Mouse (Mus musculus) adrenal gland, postnatal 25 days (tissue): ENCODE measurements around the gene Sprr2d. TPM values are rescaled to one million over a fixed set of nuclear protein-coding genes. Genes with fewer than 3 reads are reported as not detected.

Source experiments
- DNase-seq: peaks from one replicate; pipeline ENCODE4 v3.0.0; 2021; ENCODE audit warnings: mixed read lengths
- long read RNA-seq: library from polyadenylated mRNA; stranded (forward); transcript quantifications from one replicate; pipeline ENCODE4 v2.0.0, GENCODE M21; 2021
- total RNA-seq: library from RNA; stranded (reverse); gene quantifications from 2 replicates; pipeline ENCODE4 v1.2.3, GENCODE M21; 2021

The Sprr2d gene
- not detected in 2 replicates for total RNA-seq
- long read RNA-seq, result 0 reads

- no peak for DNase-seq
Observed at GRCm38 (mm10) chr3:92338840-92339239, at the start of gene Sprr2d. TSS of gene Sprr2d (plus strand) at chr3:92339140.

- DNase-seq, result no peak
Observed at GRCm38 (mm10) chr3:92307406-92307805, 31.5 kb upstream of the Sprr2d start.

DNA sequence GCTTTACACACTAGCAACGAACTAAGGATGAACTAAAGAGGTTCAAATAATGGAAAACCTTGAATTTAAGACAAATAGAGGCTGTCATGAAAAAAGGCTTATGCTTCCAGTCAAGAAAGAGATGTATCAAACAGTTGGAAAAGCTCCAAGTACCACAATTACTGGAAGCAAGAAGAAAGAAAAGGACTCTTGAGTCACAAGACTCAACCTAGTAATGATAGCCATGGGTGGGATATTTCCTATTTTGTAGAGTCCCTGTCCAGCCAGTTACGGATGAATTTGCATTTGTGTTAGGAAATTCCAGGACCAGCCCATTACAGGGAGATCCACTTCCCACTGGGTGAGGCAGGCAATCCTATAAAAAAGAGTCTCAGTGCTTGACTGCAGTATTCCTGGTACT, 22.6 kb upstream of the Sprr2d start, which contains the start of gene Sprr2b:
Sprr2b (plus strand) TSS at position 301 of the 400 bp plus-strand sequence.
- DNase-seq, result no peak

DNA sequence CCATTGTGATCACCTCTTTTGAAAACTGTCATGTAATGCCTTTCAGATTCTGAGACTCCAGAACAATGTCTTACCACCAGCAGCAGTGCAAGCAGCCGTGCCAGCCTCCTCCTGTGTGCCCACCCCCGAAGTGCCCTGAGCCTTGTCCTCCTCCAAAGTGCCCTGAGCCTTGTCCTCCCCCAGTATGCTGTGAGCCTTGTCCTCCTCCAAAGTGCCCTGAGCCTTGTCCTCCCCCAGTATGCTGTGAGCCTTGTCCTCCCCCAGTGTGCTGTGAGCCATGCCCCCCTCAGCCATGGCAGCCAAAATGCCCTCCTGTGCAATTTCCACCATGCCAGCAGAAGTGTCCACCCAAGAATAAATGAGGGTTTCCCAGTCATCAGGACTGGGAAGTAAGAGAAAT, 21.6 kb upstream of the Sprr2d start:
- DNase-seq, result no peak

- DNase-seq, result no peak
Observed at GRCm38 (mm10) chr3:92336278-92336677, 2.7 kb upstream of the Sprr2d start.

DNA sequence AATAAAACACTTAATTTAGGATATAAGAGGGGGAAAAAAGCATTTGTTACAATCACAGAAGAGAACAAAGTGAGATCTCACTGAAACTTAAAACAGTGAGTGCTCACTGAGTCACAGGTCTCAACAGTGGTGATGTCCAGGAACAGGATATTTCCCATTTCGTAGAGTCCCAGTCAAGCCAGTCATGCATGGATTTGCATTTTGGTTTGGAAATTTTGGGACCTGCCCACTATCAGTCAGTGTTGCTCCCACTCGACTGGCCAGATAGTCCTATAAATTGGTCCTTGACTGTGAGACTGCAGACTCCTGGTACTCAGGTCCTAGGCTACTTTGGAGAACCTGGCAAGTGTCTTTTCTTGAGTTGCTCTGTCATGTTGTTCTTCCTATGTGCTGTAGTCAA, 12.9 kb downstream of the Sprr2d start, which contains the start of gene Sprr2e:
Sprr2e (plus strand) TSS at position 301 of the 400 bp plus-strand sequence.
- no peak for DNase-seq

DNA sequence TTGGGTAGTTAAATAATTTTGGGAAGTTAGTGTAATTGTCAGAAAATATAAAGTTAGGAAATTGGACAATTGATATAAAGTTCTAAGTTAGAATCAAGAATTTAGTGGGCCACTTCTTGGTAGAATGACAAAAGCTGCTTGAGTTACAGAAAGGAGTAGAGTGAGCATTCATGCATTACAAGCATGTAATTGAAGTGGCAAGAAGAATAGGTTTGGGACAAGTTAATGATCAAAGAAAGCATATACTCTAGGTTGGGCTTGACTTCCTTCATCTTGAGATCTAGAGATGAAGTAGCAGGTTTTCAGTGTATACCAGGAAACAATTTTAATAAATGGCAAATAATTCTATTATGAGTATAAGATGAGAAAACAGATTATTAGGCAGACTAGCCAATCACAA, 22.7 kb downstream of the Sprr2d start:
- no peak for DNase-seq

- no peak for DNase-seq
Observed at GRCm38 (mm10) chr3:92364887-92365286, 25.9 kb downstream of the Sprr2d start, which contains the start of gene Sprr2f. TSS of gene Sprr2f (plus strand) at chr3:92365187.

- DNase-seq, result no peak
Observed at GRCm38 (mm10) chr3:92373613-92374012, 34.7 kb downstream of the Sprr2d start.

GRCm38 (mm10) chr3:92385385-92385784, 46.4 kb downstream of the Sprr2d start, which contains the start of gene Sprr2h:
TSS of gene Sprr2h (plus strand) at chr3:92385685.
- DNase-seq, result no peak

Other genes starting within 250 kb of the Sprr2d start
- gene Prr9, start 215.2 kb upstream of the Sprr2d start, total RNA-seq, result not detected in 2 replicates
- not detected in 2 replicates for gene Lelp1, start 196.4 kb upstream of the Sprr2d start, total RNA-seq
- not detected in 2 replicates for gene Sprr2a1, start 123.3 kb upstream of the Sprr2d start, total RNA-seq
- gene Sprr2a2, start 123.2 kb upstream of the Sprr2d start, total RNA-seq, result not detected in 2 replicates
- not detected in 2 replicates for gene Sprr2a3, start 53.7 kb upstream of the Sprr2d start, total RNA-seq
- gene Sprr2b, start 22.5 kb upstream of the Sprr2d start, total RNA-seq, result not detected in 2 replicates
- gene Sprr2e, start 13.0 kb downstream of the Sprr2d start, total RNA-seq, result not detected in 2 replicates
- not detected in 2 replicates for gene Sprr2f, start 26.0 kb downstream of the Sprr2d start, total RNA-seq
- gene Sprr2h, start 46.5 kb downstream of the Sprr2d start, total RNA-seq, result not detected in 2 replicates
- not detected in 2 replicates for gene Sprr2i, start 68.9 kb downstream of the Sprr2d start, total RNA-seq
- gene Sprr2j-ps, start 78.9 kb downstream of the Sprr2d start, total RNA-seq, result not detected in 2 replicates
- 4.2 and 25.6 TPM in 2 replicates for gene Gm9774, start 90.3 kb downstream of the Sprr2d start, total RNA-seq
- not detected in 2 replicates for gene Sprr2k, start 93.4 kb downstream of the Sprr2d start, total RNA-seq
- gene Sprr1b, start 99.6 kb downstream of the Sprr2d start, total RNA-seq, result not detected in 2 replicates
- gene Sprr3, start 119.6 kb downstream of the Sprr2d start, total RNA-seq, result not detected in 2 replicates
- not detected in 2 replicates for gene Sprr1a, start 146.8 kb downstream of the Sprr2d start, total RNA-seq
- gene Sprr4, start 161.4 kb downstream of the Sprr2d start, total RNA-seq, result not detected in 2 replicates
- gene 2310046K23Rik, start 195.4 kb downstream of the Sprr2d start, total RNA-seq, result not detected in 2 replicates
- gene Ivl, start 234.6 kb downstream of the Sprr2d start, total RNA-seq, result not detected in 2 replicates
- gene Smcp, start 249.9 kb downstream of the Sprr2d start, total RNA-seq, result not detected in 2 replicates